In the genomic region with DNA sequence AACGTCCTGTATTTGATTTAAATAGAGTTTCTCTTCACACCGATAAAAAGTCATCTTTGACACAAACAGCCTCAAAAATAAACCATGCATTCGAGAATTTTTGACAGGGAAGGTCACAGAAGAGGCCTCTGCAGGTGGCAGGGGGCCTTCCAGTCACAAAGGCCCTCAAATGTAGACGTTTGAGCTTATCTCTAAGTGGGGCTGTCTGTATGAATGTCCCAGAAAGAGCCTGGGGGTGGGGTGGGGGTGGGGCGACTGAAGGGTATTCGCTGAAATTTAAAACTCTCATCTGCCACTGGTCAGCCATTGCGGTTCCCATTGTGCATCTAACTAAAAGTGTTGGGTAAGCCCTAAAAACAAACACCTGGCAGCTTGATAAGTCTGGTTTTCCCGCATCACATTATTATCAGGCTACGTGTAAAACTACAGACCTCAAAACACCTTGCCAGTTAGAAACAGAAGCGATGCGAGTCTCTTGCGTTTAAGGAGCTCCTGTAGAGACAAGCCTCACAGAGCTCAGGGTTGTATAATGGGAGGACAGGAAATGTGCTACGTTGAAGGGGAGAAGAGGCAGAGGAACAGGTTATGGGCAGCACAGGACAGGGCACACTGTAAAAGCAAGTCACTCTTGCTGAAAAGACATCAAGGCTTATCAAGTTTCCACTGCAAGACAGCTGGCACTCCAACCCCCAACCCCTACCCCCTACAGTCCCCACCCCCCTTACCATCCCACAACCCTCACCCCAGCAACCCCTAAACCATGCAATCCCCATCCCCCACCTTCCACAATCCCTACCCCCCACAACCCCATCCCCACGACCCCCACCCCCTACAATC, we compare ENCODE assay signal across 17 mouse cellular contexts. TPM values are rescaled to one million over a fixed set of nuclear protein-coding genes. Genes with fewer than 3 reads are reported as not detected.
DNase-seq lines count a peak whose midpoint lies in the region; ATAC-seq and TF ChIP-seq lines count a peak whose summit lies in the region.
"Had no signal": no experiment of that assay in that cellular context is flagged by ENCODE, and none has a peak within 500 bp of the region (broad histone marks: within the 10 kb centered on the region; RNA-seq: fewer than 3 reads in every experiment).

No protein-coding gene starts in this region.

- ATAC-seq in kidney, postnatal 0 days (replicated peaks; ENCODE audit: low FRiP score, low read depth) = 0 out of 2 replicates have a peak, but pooled peaks have one; percentile 21
- ATAC-seq in liver, embryonic 13.5 days (ENCODE audit: low read depth) = 0 out of 2 replicates have a peak, but pooled peaks have one; percentile 29
- ATAC-seq: activated CD4-positive, CD25-positive, alpha-beta regulatory T cell, adult 4 months had no signal

- no peaks in the 10 kb centered on the region for H3K36me3 ChIP-seq in kidney, postnatal 0 days (ENCODE audit: insufficient read depth, low read length)
- H3K36me3 ChIP-seq in kidney, adult 2 months (ENCODE audit: control insufficient read depth, insufficient read depth, low read length) = peaks cover 4% of the 10 kb centered on the region
- H3K36me3 ChIP-seq in ES-E14 (ENCODE audit: control insufficient read depth, insufficient read depth, low read length, poor library complexity, severe bottlenecking) = no peaks in the 10 kb centered on the region; the same call in 1 of the 2 replicates
- H3K36me3 ChIP-seq in liver, embryonic 13.5 days = no peaks in the 10 kb centered on the region
- H3K36me3 ChIP-seq: limb, embryonic 10.5 days had no signal

- no peaks in the 10 kb centered on the region for H3K4me1 ChIP-seq in kidney, postnatal 0 days (replicated peaks; ENCODE audit: insufficient read depth, low read length)
- no peaks in the 10 kb centered on the region for H3K4me1 ChIP-seq in kidney, adult 2 months (ENCODE audit: control insufficient read depth, insufficient read depth, low read length)
- H3K4me1 ChIP-seq in ES-E14 (ENCODE audit: control insufficient read depth in 2 of 2, insufficient read depth in 2 of 2, low read length in 2 of 2, poor library complexity in 1 of 2) = peaks cover 5 to 17% of the 10 kb centered on the region in 2 experiments
- peaks cover 13% of the 10 kb centered on the region for H3K4me1 ChIP-seq in liver, embryonic 13.5 days (replicated peaks)

- no peak overlapping the region for H3K4me2 ChIP-seq in kidney, postnatal 0 days (ENCODE audit: low read length)
- no peak overlapping the region for H3K4me2 ChIP-seq in liver, embryonic 13.5 days

- no peak for TF ChIP-seq POLR2A in kidney, adult 2 months (IDR thresholded peaks at IDR 0.05; ENCODE audit: low read depth, low read length)

- H3K4me3 ChIP-seq in kidney, postnatal 0 days (replicated peaks; ENCODE audit: low read depth, low read length) = no peak overlapping the region
- H3K4me3 ChIP-seq in kidney, adult 2 months (ENCODE audit: insufficient read depth, low read depth, low read length) = no peak overlapping the region
- no peak overlapping the region for H3K4me3 ChIP-seq in ES-E14 (ENCODE audit: insufficient read depth in 1 of 2, low read depth in 1 of 2, low read length in 2 of 2, poor library complexity in 1 of 2, severe bottlenecking in 1 of 2)
- H3K4me3 ChIP-seq in liver, embryonic 13.5 days (replicated peaks) = no peak overlapping the region
- H3K4me3 ChIP-seq: limb, embryonic 10.5 days had no signal

- in situ Hi-C loops in ES-E14 (cut with MboI; ENCODE audit: low sequenced_read_pairs in 2 of 2, unreplicated experiment in 2 of 2) = no loop called here

- H3K27ac ChIP-seq in kidney, postnatal 0 days = no peak overlapping the region
- no peak overlapping the region for H3K27ac ChIP-seq in kidney, adult 2 months (ENCODE audit: insufficient read depth, low read depth, low read length)
- H3K27ac ChIP-seq in ES-E14 (ENCODE audit: insufficient read depth, low read depth, low read length, poor library complexity, severe bottlenecking) = peak overlapping the region; percentile 77
- H3K27ac ChIP-seq in liver, embryonic 13.5 days = no peak overlapping the region
- H3K27ac ChIP-seq: limb, embryonic 10.5 days had no signal

- no peak for TF ChIP-seq CTCF in kidney, postnatal 0 days (IDR thresholded peaks at IDR 0.05; ENCODE audit: low read depth)
- TF ChIP-seq CTCF in kidney, adult 2 months (conservative IDR thresholded peaks at IDR 0.05; ENCODE audit: insufficient read depth, insufficient read length, low read depth, low read length) = no peak

- H3K27me3 ChIP-seq in kidney, postnatal 0 days (ENCODE audit: insufficient read depth, low read length) = no peaks in the 10 kb centered on the region
- no peaks in the 10 kb centered on the region for H3K27me3 ChIP-seq in kidney, adult 2 months (replicated peaks; ENCODE audit: control insufficient read depth, insufficient read depth, low read length)
- H3K27me3 ChIP-seq in liver, embryonic 13.5 days = no peaks in the 10 kb centered on the region

- no peak overlapping the region for H3K9ac ChIP-seq in kidney, postnatal 0 days (ENCODE audit: low read depth, low read length)
- H3K9ac ChIP-seq in ES-E14 (ENCODE audit: insufficient read depth, low read depth, low read length, poor library complexity, severe bottlenecking) = peak overlapping the region; percentile 14; the same call in 1 of the 2 replicates
- H3K9ac ChIP-seq in liver, embryonic 13.5 days = no peak overlapping the region

- 24% methylated on average over 14 of the region's 14 CpGs for WGBS in kidney, postnatal 0 days
- WGBS in kidney, adult 2 months = 36% methylated on average over 14 of the region's 14 CpGs
- WGBS in liver, embryonic 13.5 days (ENCODE audit: insufficient replicate concordance) = 15% methylated on average over 14 of the region's 14 CpGs

- peak; percentile 41 for DNase-seq in heart, adult 11 months
- DNase-seq in heart, adult 18-20 months = no peak
- no peak for DNase-seq in kidney, postnatal 0 days (ENCODE audit: low spot score)
- DNase-seq in kidney, adult 2 months = no peak
- DNase-seq in ES-E14 (ENCODE audit: low read depth, low spot score) = no peak
- DNase-seq in liver, embryonic 13.5 days = no peak
- no peak for DNase-seq in cerebellum, postnatal 14 days
- DNase-seq in gastrocnemius, postnatal 10 days = no peak
- DNase-seq: B cell, adult 2 months; cerebellum, adult 11-12 months; heart, postnatal 36 days; kidney, postnatal 10 days; lung, adult 2 months; thymus, postnatal 14 days had no signal

- H3K9me3 ChIP-seq in kidney, postnatal 0 days (replicated peaks; ENCODE audit: low read length) = no peaks in the 10 kb centered on the region
- no peaks in the 10 kb centered on the region for H3K9me3 ChIP-seq in ES-E14 (ENCODE audit: control insufficient read depth, insufficient read depth, low read depth, low read length)
- H3K9me3 ChIP-seq in liver, embryonic 13.5 days (replicated peaks) = no peaks in the 10 kb centered on the region
- H3K9me3 ChIP-seq: limb, embryonic 10.5 days had no signal

TF ChIP-seq in ES-E14, 5 proteins besides CTCF, POLR2A, EP300 and RAD21:
- TF ChIP-seq MAFK (IDR thresholded peaks at IDR 0.05; ENCODE audit: insufficient read depth, low read depth, low read length) (no peak), ZC3H11A (IDR thresholded peaks at IDR 0.05; ENCODE audit: borderline replicate concordance, low read depth, low read length) (no peak), ZNF384 (IDR thresholded peaks at IDR 0.05; ENCODE audit: low read depth, low read length) (no peak), HCFC1 (IDR thresholded peaks at IDR 0.05; ENCODE audit: borderline replicate concordance, insufficient read depth, low read length) (no peak), CHD2 (IDR thresholded peaks at IDR 0.05; ENCODE audit: low read depth, low read length) (no peak)

RNA-seq across cellular contexts. Expression of a gene that starts 55.0 kb away (rescaled TPM):
- 1 to 10 TPM in 1 of 2 experiments, under 1 TPM in 1; 0.72 to 1.4 TPM for total RNA-seq in heart, adult 18-20 months (2021)
- polyA plus RNA-seq in kidney, postnatal 0 days (2015; fragmentation: Nextera tagmentation; extraction: Ambion mirVana) = 37.5 TPM in 2 replicates
- polyA plus RNA-seq in kidney, adult 2 months (2012; rRNA removed) = 283 and 389 TPM in 2 replicates
- 103 and 124 TPM in 2 replicates for total RNA-seq in ES-E14 (2012; rRNA removed)
- polyA plus RNA-seq in liver, embryonic 13.5 days (2015; fragmentation: Nextera tagmentation; extraction: Ambion mirVana) = 0.06 and 0.09 TPM in 2 replicates
- total RNA-seq in gastrocnemius, postnatal 10 days (2021) = under 1 TPM in 1 of 2 experiments, not detected in 1; 0.02 TPM
- total RNA-seq: gastrocnemius, adult 8-10 months had no signal

Comparison
In these comparisons a context has a peak if more than half of its experiments do, and no peak if none do; other contexts are left out.
1. RNA of a gene that starts 55.0 kb away (total RNA-seq): 103 to 124 TPM in ES-E14; 0.72 to 1.4 TPM in heart, adult 18-20 months and 0.02 TPM in gastrocnemius, postnatal 10 days; every median in the first group is over 10 times any median in the second.